Mouse (Mus musculus) monocyte, adult 5-6 weeks (primary cell): Measurements from ENCODE around the gene Tprn. TPM values are rescaled to one million over a fixed set of nuclear protein-coding genes. Genes with fewer than 3 reads are reported as not detected.

Source experiments
- ATAC-seq: fragments of 153-309, 156-312 bp; replicated peaks from 2 replicates; pipeline ENCODE4 v1.8.0; 2017; ENCODE audit warnings: mild to moderate bottlenecking; ENCODE audit not compliant: low TSS enrichment, insufficient number of reproducible peaks, severe bottlenecking, poor library complexity, low FRiP score
- total RNA-seq: library from RNA; stranded (forward); fragments of 200-1000, 200-491, 200-594 nt; gene quantifications from 3 replicates; pipeline ENCODE4 v1.2.3, GENCODE M21; 2017

Gene Tprn
- 7.1 to 9.2 TPM (median 8.4 TPM) in 3 replicates for total RNA-seq

- ATAC-seq = peak; percentile 98
Measured at GRCm38 (mm10) chr2:25262291-25262767, at the start of gene Tprn. Gene Tprn (plus strand): TSS chr2:25262618.

DNA sequence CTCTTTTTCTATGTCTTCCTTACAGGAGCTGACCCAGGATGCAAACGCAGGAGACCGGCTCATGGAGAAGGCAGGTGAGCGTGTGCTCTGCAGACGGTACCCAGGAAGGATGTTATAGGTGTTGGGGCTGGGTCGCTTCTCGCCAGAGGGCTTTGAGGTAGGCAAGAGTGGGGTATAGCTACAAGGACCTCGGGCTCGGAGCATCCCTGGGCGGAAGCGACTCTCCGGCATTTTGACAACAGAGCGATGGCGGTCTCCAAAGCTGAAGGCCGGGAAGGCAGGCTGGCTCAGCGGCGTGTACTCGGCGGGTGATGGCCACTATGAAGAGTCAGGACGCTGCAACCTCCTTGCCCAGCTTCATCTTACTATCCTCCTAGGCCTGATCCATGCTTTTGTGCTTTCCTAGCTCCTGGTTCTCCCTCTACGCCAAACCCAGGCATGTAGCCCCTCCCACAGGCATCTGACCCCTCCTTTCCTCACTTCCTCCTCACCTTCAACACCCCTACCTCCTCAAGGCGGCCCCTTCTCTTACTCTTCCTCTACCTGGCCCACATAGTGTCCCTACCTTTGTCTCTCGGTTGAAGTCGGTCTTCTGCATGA lies 49.1 kb upstream of the Tprn start:
- no peak for ATAC-seq

DNA sequence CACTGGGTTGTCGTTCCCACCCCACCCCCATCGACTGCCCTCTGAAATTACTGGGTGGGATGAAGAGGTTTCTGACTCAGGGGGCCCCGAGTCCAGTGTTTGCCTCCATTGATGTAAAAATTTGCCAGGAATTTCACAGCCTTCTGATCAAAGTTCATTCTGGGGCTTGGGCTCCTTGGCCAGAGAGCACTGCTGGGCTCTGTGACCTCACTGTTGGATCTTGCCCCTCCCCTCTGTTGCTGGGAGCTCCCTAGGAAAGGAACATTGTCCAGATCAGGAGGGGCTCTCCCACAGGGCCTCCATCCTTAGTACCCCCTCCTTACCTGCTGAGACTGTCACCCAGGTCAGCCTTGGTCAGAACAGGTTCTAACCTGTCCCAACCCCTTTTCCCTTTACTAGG lies 48.0 kb upstream of the Tprn start, which contains the start of gene Stpg3:
TSS of gene Stpg3 (minus strand) at position 194 of the 400 bp plus-strand sequence.
- no peak for ATAC-seq

- no peak for ATAC-seq
Measured at GRCm38 (mm10) chr2:25217666-25218065, 44.8 kb upstream of the Tprn start.

DNA sequence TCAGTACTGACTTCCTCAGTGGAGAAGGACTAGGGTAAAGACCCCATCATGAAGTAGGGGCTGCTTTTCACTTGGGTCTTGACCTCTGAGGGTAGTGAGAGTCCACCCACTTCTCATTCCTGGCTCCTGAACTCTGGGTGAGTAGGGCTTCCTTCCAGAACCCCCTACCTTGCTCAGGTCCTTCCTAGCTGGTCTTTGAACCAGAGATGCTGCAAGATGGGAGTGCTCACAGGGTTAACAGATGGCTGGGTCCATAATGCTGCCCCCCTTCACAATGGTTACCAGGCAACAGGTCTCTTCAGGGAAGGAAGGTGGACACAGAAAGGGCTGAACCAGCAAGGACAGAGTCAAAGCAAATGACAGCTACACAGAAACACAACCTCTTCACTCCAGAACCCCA lies 44.0 kb upstream of the Tprn start, which contains the start of gene Fam166a:
TSS of gene Fam166a (plus strand) at position 301 of the 400 bp plus-strand sequence.
- ATAC-seq = no peak

DNA sequence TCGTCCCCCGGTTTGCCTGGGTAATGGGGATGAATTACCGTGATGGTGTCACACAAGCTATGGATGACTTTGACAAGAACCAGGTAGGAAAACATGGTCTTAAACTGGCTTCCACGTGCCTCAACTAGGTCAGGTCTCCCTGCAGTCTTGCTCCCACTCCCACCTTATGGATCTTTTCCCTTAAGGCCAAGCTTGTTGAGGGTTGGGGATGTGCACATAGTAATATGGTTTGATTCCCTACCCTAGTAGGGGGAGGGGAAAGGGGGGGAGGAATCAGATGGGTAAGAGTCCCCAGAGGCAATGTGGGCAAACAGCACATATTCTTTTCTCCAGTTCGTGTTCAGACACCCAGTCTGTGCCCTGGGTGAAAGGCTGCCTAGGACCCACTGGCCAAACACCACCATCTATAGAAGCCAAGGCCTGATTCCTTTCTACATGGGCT lies 41.1 kb upstream of the Tprn start:
- no peak for ATAC-seq

GRCm38 (mm10) chr2:25223681-25224491 lies 38.5 kb upstream of the Tprn start:
- ATAC-seq = peak; percentile 1; the same call in 1 of the 2 replicates

GRCm38 (mm10) chr2:25224492-25224765 lies 38.0 kb upstream of the Tprn start, which contains the start of gene Tubb4b:
Gene Tubb4b (minus strand): TSS chr2:25224702.
- no peak for ATAC-seq

- peak; percentile 88 for ATAC-seq
Measured at GRCm38 (mm10) chr2:25224766-25225752, 37.4 kb upstream of the Tprn start.

DNA sequence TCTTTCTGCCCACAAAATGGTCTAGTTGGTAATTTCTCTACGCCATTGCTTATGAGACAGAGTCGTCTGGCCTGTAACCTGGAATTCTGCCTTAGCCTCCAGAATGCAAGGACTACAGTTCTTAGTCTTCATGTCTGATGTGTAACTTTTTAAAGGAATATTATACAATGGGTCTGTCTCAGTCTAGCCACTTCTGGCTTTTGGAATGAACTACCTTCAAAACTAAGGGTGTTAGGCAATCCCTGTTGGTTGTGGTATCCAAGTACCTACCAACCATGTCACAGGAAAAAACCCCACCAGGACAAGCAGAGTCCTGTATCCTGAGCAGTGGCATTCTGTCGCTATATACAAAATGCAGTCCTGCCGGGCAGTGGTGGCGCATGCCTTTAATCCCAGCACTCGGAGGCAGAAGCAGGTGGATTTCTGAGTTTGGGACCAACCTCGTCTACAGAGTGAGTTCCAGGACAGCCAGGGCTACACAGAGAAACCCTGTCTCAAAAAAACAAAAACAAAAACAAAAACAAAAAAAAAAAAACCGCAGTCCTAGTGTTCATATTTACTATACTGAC lies 36.5 kb upstream of the Tprn start:
- no peak for ATAC-seq

- no peak for ATAC-seq
Measured at GRCm38 (mm10) chr2:25226864-25227263, 35.6 kb upstream of the Tprn start.

GRCm38 (mm10) chr2:25227406-25227805 lies 35.0 kb upstream of the Tprn start:
- ATAC-seq = no peak

- peak; percentile 50 for ATAC-seq
Measured at GRCm38 (mm10) chr2:25228431-25228889, 34.0 kb upstream of the Tprn start.

DNA sequence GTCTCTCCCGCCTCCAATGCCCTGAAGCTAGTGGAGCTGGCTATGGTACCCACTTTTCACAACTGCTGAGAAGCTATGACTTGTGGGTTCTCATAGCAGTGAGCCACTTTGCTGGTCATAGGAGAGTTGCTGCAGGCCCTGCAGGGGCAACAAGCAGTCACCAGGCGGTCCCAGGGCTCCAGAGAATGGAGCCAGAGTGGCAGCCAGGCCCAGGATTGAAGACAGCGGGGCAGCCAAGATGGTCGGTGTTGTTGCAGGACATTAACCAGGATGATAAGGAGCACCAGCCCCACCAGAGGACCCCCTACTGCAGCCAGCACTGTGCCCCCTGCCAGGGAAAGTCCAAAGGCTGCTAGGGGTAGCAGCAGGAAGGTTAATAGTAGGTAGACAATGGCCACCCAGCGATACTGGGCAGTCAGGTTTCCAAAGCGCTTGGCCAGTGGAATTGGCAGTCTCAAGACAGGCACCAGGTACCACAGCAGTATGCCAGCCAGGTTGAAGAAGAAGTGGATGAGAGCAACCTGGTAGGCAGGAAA lies 33.4 kb upstream of the Tprn start:
- no peak for ATAC-seq

GRCm38 (mm10) chr2:25229582-25229981 lies 32.8 kb upstream of the Tprn start:
- ATAC-seq = no peak

DNA sequence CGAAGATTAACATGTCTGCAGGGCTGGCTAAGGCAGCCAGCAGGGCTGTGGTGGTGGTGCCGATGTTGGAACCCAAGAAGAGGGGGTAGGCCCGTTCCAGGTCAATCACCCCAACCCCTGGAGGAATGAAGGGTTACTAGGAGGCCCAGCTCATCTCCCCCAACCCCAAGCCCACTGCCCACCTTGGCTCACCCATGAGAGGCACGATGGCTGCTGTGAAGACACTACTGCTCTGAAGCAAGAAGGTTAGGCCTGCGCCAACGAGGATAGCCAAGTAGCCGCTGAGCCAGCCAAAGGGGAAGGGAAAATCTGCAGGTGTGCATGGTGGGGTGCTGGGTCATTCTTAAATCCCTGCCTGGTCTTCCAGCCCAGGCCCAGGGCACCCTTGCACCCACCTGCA lies 31.8 kb upstream of the Tprn start:
- ATAC-seq = no peak

DNA sequence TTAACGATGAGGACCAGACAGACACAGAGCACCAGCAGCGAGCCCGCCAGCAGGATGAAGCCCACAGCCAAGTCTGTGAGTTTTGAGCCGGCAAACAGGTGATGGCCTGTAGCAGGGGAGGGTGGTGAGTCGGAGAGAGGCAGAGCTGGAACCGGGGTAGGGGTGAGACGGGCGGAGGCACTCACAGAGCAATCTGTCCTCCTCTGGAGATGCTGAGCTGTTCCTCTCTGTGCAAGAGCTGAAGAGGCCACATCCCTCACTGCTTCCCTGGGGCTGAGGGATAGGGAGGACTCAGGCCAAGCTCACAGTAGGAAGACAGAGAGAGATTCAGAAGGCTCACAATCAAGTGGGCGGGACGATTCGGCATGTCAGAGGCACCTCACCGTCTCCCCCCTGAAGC lies 31.4 kb upstream of the Tprn start:
- no peak for ATAC-seq

- ATAC-seq = no peak
Measured at GRCm38 (mm10) chr2:25233421-25233820, 29.0 kb upstream of the Tprn start.
